Mouse (Mus musculus) embryonic facial prominence, embryonic 14.5 days (tissue): ENCODE results near the gene Spcs2. TPM values are rescaled to one million over a fixed set of nuclear protein-coding genes. Genes with fewer than 3 reads are reported as not detected.
A peak's percentile ranks its signal among the peaks of the same experiment; 100 is the strongest.

ENCODE experiments used
- ATAC-seq: fragments of 200-750 bp; cut with Nextera tagmentation; 2 replicates; pipeline ENCODE4 v1.8.0; 2017; ENCODE audit warnings: low read depth, moderate number of reproducible peaks, moderate TSS enrichment
- DNase-seq: peaks from one replicate; pipeline ENCODE4 v3.0.0-alpha.2; 2015; ENCODE audit warnings: low spot score
- H3K27ac ChIP-seq: fragments of 300-500 bp; sonication (generic); replicated peaks from 2 replicates; pipeline ENCODE4 v1.5.1; 2014; ENCODE audit warnings: low read depth, mild to moderate bottlenecking, low read length, moderate library complexity
- H3K27me3 ChIP-seq: fragments of 300-500 bp; sonication (generic); replicated peaks from 2 replicates; pipeline ENCODE4 v1.6.1; 2014; ENCODE audit warnings: low read length; ENCODE audit not compliant: control insufficient read depth, insufficient read depth
- H3K36me3 ChIP-seq: fragments of 300-500 bp; sonication (generic); 2 replicates; pipeline ENCODE4 v1.6.1; 2014; ENCODE audit warnings: low read length, mixed read lengths; ENCODE audit not compliant: control insufficient read depth, insufficient read depth
- H3K4me1 ChIP-seq: fragments of 300-500 bp; sonication (generic); 2 replicates; pipeline ENCODE4 v1.6.1; 2014; ENCODE audit warnings: antibody characterized with exemption, low read length; ENCODE audit not compliant: control insufficient read depth, insufficient read depth
- H3K4me2 ChIP-seq: fragments of 300-500 bp; sonication (generic); 2 replicates; pipeline ENCODE4 v1.6.1; 2014; ENCODE audit warnings: low read depth, mild to moderate bottlenecking, low read length, moderate library complexity, mixed read lengths
- H3K4me3 ChIP-seq: fragments of 300-500 bp; sonication (generic); 2 replicates; pipeline ENCODE4 v1.5.1; 2014; ENCODE audit warnings: low read depth, mild to moderate bottlenecking, low read length
- H3K9ac ChIP-seq: fragments of 300-500 bp; sonication (generic); 2 replicates; pipeline ENCODE4 v1.6.1; 2014; ENCODE audit warnings: low read depth, mild to moderate bottlenecking, low read length, moderate library complexity, mixed read lengths
- H3K9me3 ChIP-seq: fragments of 300-500 bp; sonication (generic); 2 replicates; pipeline ENCODE4 v1.6.1; 2016; ENCODE audit warnings: low read length; ENCODE audit not compliant: control insufficient read depth
- WGBS: fragments of 180-500 bp; shearing (Covaris S2); extraction: QIAGEN DNeasy Blood & Tissue Kit; methylation state at CpG from one replicate; pipeline ENCODE4 v1.1.7; 2014; 5-methylcytosine and 5-hydroxymethylcytosine counted together
- polyA plus RNA-seq: library from polyadenylated mRNA; unstranded; fragments of >200 nt; fragmentation: Nextera tagmentation; extraction: Ambion mirVana; gene quantifications from 2 replicates; pipeline ENCODE4 v1.2.1, GENCODE M21; 2014

The Spcs2 gene
- polyA plus RNA-seq, 1 experiment from 2014 or later = 303 TPM

GRCm38 (mm10) chr7:99894478-99894877 is 31.2 kb upstream of the Spcs2 start:
- no peak overlapping the region for H3K27ac ChIP-seq
- no peak overlapping the region for H3K4me2 ChIP-seq
- WGBS = 81% methylated on average over 6 of the region's 6 CpGs
- no peak for DNase-seq
- no peak for ATAC-seq
- H3K4me1 ChIP-seq = no peaks in the 10 kb centered on the region
- no peak overlapping the region for H3K4me3 ChIP-seq
- no peaks in the 10 kb centered on the region for H3K36me3 ChIP-seq
- no peaks in the 10 kb centered on the region for H3K9me3 ChIP-seq
- no peak overlapping the region for H3K9ac ChIP-seq
- no peaks in the 10 kb centered on the region for H3K27me3 ChIP-seq

GRCm38 (mm10) chr7:99893967-99894366 is 30.7 kb upstream of the Spcs2 start:
- H3K4me3 ChIP-seq = no peak overlapping the region
- H3K9ac ChIP-seq = no peak overlapping the region
- no peaks in the 10 kb centered on the region for H3K36me3 ChIP-seq
- H3K9me3 ChIP-seq = no peaks in the 10 kb centered on the region
- H3K4me2 ChIP-seq = no peak overlapping the region
- no peaks in the 10 kb centered on the region for H3K4me1 ChIP-seq
- DNase-seq = no peak
- no peaks in the 10 kb centered on the region for H3K27me3 ChIP-seq
- no peak overlapping the region for H3K27ac ChIP-seq
- 66% methylated on average over 3 of the region's 3 CpGs for WGBS
- ATAC-seq = no peak

DNA sequence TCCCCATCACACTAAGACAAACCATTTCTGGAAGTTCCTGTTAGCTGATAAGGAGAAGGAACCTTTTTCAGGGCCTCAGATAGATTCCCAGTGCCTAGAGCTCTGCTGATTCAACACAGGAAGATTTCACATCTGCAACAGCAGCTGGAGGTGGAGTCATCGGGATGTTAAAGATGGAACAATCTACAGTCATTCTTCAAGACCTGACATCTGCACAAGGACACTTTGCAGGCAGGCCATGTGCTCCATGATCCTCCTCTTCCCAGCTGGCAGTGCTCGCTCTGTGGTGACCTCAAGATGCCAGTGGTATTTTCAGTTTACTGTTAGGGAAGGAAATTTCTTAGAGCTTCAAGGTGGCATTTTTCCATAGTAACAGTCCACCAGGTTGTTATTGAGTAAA is 29.1 kb upstream of the Spcs2 start:
- Histone ChIP-seq H3K27ac (no peak overlapping the region), H3K4me1 (no peaks in the 10 kb centered on the region), H3K36me3 (no peaks in the 10 kb centered on the region), H3K4me2 (no peak overlapping the region), H3K4me3 (no peak overlapping the region), H3K9me3 (no peaks in the 10 kb centered on the region), H3K27me3 (no peaks in the 10 kb centered on the region), H3K9ac (no peak overlapping the region)
- DNase-seq = no peak
- 85% methylated on average over 2 of the region's 2 CpGs for WGBS
- no peak for ATAC-seq

GRCm38 (mm10) chr7:99891471-99891870 is 28.2 kb upstream of the Spcs2 start:
- Histone ChIP-seq H3K4me1 (no peaks in the 10 kb centered on the region), H3K4me2 (no peak overlapping the region), H3K4me3 (no peak overlapping the region), H3K27me3 (no peaks in the 10 kb centered on the region), H3K9me3 (no peaks in the 10 kb centered on the region), H3K36me3 (no peaks in the 10 kb centered on the region), H3K27ac (no peak overlapping the region), H3K9ac (no peak overlapping the region)
- 34% methylated on average over 3 of the region's 3 CpGs for WGBS
- ATAC-seq (no peak), DNase-seq (no peak)

DNA sequence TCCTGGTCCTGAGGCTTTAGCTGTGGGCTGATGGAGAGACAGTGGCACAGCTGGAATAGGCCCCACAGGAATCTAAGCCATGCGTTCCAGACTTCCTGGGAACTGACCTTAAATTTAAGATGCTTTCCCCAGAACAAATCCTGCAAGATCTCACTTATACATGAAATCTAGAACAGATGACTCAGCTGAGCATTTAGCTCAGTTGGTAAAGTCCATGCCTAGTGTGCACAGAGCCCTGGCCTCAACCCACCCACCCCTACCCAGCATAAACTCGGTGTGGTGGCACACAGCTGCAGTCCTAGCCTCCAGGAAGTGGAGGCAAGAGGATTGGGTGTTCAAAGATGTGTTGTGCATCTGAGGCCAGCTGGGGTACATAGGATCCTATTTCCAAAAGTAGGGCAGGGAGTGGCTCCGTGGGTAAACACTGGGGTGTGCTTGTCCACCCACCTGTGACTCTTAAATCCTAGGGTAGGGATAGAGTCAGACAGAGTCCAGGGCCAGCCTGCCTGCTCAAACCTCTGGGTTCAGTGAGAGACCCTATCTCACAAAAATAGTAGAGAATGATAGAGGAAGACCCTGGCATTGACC is 27.0 kb upstream of the Spcs2 start:
- Histone ChIP-seq H3K27me3 (no peaks in the 10 kb centered on the region), H3K4me1 (no peaks in the 10 kb centered on the region), H3K4me3 (no peak overlapping the region), H3K36me3 (no peaks in the 10 kb centered on the region), H3K27ac (no peak overlapping the region), H3K9ac (no peak overlapping the region), H3K4me2 (no peak overlapping the region), H3K9me3 (no peaks in the 10 kb centered on the region)
- DNase-seq (no peak), ATAC-seq (no peak)
- WGBS = 31% methylated on average over 3 of the region's 3 CpGs

GRCm38 (mm10) chr7:99889175-99889880 is 26.1 kb upstream of the Spcs2 start:
- DNase-seq (peak; percentile 27), ATAC-seq (no peak)
- H3K4me3 ChIP-seq = no peak overlapping the region
- H3K27ac ChIP-seq = no peak overlapping the region
- no peak overlapping the region for H3K9ac ChIP-seq
- no peaks in the 10 kb centered on the region for H3K27me3 ChIP-seq
- H3K9me3 ChIP-seq = no peaks in the 10 kb centered on the region
- no peak overlapping the region for H3K4me2 ChIP-seq
- no peaks in the 10 kb centered on the region for H3K4me1 ChIP-seq
- 43% methylated on average over 10 of the region's 10 CpGs for WGBS
- no peaks in the 10 kb centered on the region for H3K36me3 ChIP-seq

DNA sequence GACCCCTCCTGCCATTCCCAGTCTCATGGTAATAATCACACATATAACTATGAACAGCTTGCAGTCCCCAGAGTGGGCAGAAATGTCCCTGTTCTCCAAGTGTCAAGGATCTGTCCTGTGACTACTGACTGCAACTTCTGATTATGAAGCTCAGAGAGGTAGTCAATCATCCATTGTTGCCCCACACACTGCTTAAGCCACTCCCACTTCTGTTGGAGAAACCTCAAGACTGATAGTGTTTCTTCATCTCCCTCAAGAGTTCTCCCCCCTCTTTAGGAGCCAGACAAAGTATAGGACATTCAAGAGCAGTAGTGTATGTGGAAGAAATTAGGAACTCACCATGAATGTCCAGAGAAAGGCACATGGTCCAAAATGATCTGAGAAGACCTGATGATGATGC is 24.5 kb upstream of the Spcs2 start:
- H3K27ac ChIP-seq = no peak overlapping the region
- no peaks in the 10 kb centered on the region for H3K9me3 ChIP-seq
- ATAC-seq = no peak
- no peak overlapping the region for H3K4me3 ChIP-seq
- H3K27me3 ChIP-seq = no peaks in the 10 kb centered on the region
- H3K4me2 ChIP-seq = no peak overlapping the region
- no peak overlapping the region for H3K9ac ChIP-seq
- no peaks in the 10 kb centered on the region for H3K36me3 ChIP-seq
- DNase-seq = no peak
- no peaks in the 10 kb centered on the region for H3K4me1 ChIP-seq

DNA sequence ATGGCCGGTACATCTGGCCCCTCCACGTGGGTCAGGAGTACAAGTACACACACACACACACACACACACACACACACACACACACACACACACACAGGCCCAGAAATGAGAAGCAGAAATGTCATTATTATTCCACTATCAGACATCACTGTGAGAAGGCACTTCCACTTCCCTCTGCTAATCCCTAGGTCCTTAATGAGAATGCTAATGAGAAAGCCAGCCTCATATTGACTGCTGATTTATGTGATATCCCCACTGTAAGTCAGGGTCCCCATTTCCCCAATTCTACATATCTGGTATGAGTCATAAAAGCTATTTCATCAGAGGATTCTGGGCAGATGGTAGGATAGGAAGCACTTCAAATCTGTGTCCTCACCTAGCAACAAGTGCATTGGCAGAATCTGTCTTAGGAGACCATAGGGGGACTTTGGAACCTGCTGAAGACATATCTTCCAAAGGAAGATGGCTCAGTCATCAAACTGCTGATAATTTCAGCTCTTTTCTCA is 24.0 kb upstream of the Spcs2 start:
- no peaks in the 10 kb centered on the region for H3K36me3 ChIP-seq
- H3K27me3 ChIP-seq = no peaks in the 10 kb centered on the region
- H3K9me3 ChIP-seq = no peaks in the 10 kb centered on the region
- no peak overlapping the region for H3K27ac ChIP-seq
- no peak overlapping the region for H3K4me3 ChIP-seq
- WGBS = 94% methylated on average over 2 of the region's 2 CpGs
- no peak overlapping the region for H3K4me2 ChIP-seq
- ATAC-seq (no peak), DNase-seq (no peak)
- no peaks in the 10 kb centered on the region for H3K4me1 ChIP-seq
- H3K9ac ChIP-seq = no peak overlapping the region

- H3K36me3 ChIP-seq = no peaks in the 10 kb centered on the region
- no peak overlapping the region for H3K9ac ChIP-seq
- H3K4me3 ChIP-seq = no peak overlapping the region
- WGBS = 66% methylated on average over 2 of the region's 2 CpGs
- H3K27me3 ChIP-seq = no peaks in the 10 kb centered on the region
- no peak for DNase-seq
- H3K4me2 ChIP-seq = no peak overlapping the region
- H3K9me3 ChIP-seq = no peaks in the 10 kb centered on the region
- ATAC-seq = no peak
- H3K4me1 ChIP-seq = no peaks in the 10 kb centered on the region
- H3K27ac ChIP-seq = no peak overlapping the region
These were observed 15.0 kb upstream of the Spcs2 start for GRCm38 (mm10) chr7:99878254-99878653.
